Mouse (Mus musculus) cerebellum, postnatal 25 days (tissue): ENCODE data around the gene Gm10668.
"Not testable (repeated sequence)": the region's sequence is repeated elsewhere in the genome, so short reads cannot be mapped to it uniquely, and the experiment has no call there.

Source experiments
- DNase-seq, 2 experiments: peaks; one replicate each; pipeline ENCODE4 v3.0.0; 2021; ENCODE audit warnings: mixed read lengths in 2 of 2

Gm10668 gene

DNA sequence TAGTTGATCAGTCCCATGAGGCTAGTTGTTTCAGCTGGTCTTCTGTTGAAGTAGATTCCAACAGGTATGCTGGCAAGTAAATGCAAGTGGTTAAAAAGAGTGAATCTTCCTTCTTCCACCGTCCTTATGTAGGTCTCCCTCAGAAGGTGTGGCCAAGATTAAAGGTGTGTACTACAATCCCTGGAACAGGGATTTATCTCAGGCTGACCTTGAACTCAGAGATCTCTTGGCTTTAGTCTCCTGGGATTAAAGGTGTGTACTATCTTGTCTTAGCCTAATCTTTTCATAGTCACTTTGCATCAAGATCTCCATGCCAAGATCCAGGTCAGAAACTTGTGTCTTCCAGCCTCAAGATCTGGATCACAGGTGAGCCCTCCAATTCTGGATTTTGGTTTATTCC lies at the start of gene Gm10668:
Gm10668 (minus strand) TSS at position 101 of the 400 bp plus-strand sequence.
- DNase-seq, result not testable (repeated sequence)

DNA sequence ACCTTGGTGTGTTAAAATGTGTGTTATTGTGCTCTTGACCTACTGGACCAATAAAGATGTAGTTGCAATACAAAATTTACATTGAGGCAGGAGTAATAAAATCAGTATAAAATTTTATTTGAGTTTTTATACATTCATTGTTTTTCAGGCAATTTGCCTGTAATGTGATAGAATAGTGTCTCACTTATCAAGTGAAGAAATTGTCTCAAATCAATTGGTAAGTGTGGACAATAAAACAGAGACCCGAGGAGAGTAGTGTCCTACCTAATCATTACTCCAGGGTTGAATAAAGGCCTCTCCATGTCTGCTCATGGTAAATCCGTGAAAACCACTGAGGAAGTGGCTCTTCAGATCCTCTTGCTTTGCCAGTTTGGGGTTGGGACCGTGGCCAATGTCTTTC lies 40.5 kb upstream of the Gm10668 start, which contains the start of gene Vmn1r112:
Vmn1r112 (plus strand) TSS at position 301 of the 400 bp plus-strand sequence.
- not testable (repeated sequence) for DNase-seq

DNA sequence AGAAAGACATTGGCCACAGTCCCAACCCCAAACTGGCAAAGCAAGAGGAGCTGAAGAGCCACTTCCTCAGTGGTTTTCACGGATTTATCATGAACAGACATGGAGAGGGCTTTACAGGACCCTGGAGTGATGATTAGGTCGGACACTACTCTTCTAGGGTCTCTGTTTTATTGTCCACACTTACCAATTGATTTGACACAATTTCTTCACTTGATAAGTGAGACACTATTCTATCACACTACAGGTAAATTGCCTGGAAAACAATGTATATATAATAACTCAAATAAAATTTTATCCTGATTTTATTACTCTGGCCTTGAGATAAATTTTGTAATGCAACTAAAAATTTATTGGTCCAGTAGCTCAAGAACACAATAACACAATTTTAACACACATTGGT lies 27.3 kb downstream of the Gm10668 start, which contains the start of gene Vmn1r111:
Vmn1r111 (minus strand) TSS at position 101 of the 400 bp plus-strand sequence.
- DNase-seq, result not testable (repeated sequence)
